Mouse (Mus musculus): Measurements from ENCODE around the gene Prrt4.

Prrt4 gene

DNA sequence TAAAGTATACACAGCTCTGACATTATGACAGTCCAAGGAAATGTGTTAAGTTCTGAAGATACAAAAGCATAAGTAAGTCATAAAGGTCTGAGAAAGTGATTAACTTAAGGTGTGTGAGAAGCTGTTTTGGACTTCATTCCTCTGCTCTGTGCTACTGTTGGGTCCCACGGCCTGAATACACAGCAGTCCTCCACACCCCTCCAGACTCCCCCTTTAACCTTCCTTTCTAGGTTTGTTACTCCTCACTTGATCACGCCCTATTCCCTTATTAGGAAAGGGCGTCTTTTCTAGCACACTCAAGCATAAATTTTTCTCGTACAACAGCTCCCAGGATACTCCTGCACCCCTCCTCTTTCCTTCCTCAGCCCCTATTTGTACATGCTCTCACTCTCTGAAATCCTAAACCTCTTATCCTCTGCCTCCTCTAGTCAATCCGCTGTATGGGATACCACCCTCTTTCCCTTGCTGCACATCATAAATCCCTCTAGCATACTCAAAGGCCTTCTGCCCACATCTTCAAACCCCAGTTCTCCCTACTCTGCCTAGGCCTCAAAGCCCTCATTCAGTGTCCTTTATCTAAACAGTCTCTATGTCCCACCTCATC is 31.9 kb downstream of the Prrt4 start:
- DNase-seq: no peak

- DNase-seq: no peak
These were observed 32.7 kb downstream of the Prrt4 start for GRCm38 (mm10) chr6:29146641-29147040.

- no peak for DNase-seq
These were observed 33.7 kb downstream of the Prrt4 start for GRCm38 (mm10) chr6:29145456-29146307.

DNA sequence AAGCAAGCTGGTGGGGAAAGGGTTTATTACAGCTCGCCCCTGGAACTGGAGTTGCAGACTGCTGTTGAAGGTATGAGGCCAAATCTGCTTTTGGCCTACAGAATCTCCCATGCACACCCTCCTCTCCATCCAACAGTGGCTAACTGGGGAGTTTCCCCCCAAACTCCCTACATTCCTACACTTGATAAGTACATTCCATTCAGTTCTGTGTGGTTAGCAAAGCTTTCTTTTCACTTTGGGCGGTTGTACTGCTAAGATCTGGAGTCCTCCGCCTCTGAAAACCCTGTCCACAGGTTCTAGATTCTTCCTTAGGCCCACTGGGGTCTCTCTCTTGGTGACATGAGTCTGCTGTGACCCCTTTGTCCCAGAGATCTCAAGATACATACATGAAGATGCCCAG is 34.4 kb downstream of the Prrt4 start:
- DNase-seq: no peak

DNA sequence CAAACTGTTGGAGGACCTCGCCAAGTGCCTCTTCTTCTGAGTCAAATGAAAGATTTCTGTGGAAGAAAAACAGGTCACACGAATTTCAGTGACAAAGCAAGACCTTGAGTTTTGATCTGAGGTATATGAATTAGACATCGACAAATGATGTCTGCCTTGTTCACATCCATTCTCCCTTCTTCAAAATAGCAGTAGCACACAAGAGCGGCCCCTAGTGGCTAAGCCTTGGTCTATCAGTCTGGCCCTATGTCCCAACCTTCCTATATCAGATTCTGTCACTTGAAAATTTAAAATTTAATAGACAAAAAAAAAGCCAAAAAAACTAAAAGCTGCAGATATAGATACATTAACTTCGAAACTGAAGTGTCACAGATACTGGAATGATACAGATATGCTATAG is 35.8 kb downstream of the Prrt4 start:
- DNase-seq: peak; percentile 42

GRCm38 (mm10) chr6:29137441-29137840 is 41.9 kb downstream of the Prrt4 start:
- DNase-seq: no peak

- no peak for DNase-seq
These were observed 46.3 kb downstream of the Prrt4 start for GRCm38 (mm10) chr6:29133100-29133499.

- no peak for DNase-seq
These were observed 52.4 kb downstream of the Prrt4 start for GRCm38 (mm10) chr6:29126878-29127426.

DNA sequence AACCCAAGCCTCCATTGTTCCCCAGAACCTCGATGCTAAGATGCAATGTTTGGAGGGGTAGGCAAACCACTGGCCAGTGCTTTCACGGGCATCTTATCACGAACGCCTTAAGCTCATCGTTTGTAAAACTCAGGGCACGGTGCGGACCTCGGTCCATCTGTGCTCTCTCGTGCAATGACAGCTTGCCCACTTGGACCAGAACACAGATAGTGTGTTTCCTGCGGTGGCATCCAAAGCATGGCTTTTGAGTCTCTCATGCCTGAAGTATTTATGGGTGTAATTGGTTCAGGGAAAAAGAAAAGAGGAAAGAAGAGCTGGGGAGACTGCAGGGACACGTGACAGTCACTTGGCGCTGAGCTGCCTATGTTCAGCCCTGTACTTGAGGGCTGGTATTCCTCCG is 59.4 kb downstream of the Prrt4 start:
- DNase-seq: no peak
